Mouse (Mus musculus) E14TG2a.4 (cell line): ENCODE data around the gene St6galnac4.

ENCODE experiments used
- CTCF ChIP-seq: conservative IDR thresholded peaks from 2 replicates; pipeline ENCODE4 v1.5.1; 2014; ENCODE audit warnings: low read length
- NANOG ChIP-seq: IDR thresholded peaks from 2 replicates; pipeline ENCODE4 v1.6.1; 2014; ENCODE audit warnings: borderline replicate concordance, low read length, mixed read lengths
- POU5F1 ChIP-seq: IDR thresholded peaks from 2 replicates; pipeline ENCODE4 v1.6.1; 2014; ENCODE audit warnings: low read length, borderline replicate concordance

- TF ChIP-seq CTCF (no peak), POU5F1 (no peak), NANOG (no peak)
Measured at GRCm38 (mm10) chr2:32543031-32543449, 43.9 kb upstream of the St6galnac4 start.
